Mouse (Mus musculus): Measurements from ENCODE around the gene Tnfrsf26. TPM values are rescaled to one million over a fixed set of nuclear protein-coding genes. Genes with fewer than 3 reads are reported as not detected.

The Tnfrsf26 gene
- total RNA-seq, 2 experiments from 2014 or later = 0.79 to 1.7 TPM

GRCm38 (mm10) chr7:143600231-143600740 lies 28.2 kb downstream of the Tnfrsf26 start:
- no peak for DNase-seq

GRCm38 (mm10) chr7:143599428-143600230 lies 28.9 kb downstream of the Tnfrsf26 start, which contains the start of gene Cars:
Gene Cars (minus strand): TSS chr7:143600090.
- DNase-seq = peak; percentile 97

- no peak for DNase-seq
Observed at GRCm38 (mm10) chr7:143594865-143595264, 33.7 kb downstream of the Tnfrsf26 start.

GRCm38 (mm10) chr7:143592255-143592654 lies 36.3 kb downstream of the Tnfrsf26 start:
- no peak for DNase-seq

GRCm38 (mm10) chr7:143588006-143588405 lies 40.5 kb downstream of the Tnfrsf26 start:
- DNase-seq = peak in 1 of 2 experiments; percentile 12

GRCm38 (mm10) chr7:143587586-143587985 lies 40.9 kb downstream of the Tnfrsf26 start:
- peak in 1 of 2 experiments; percentile 14 for DNase-seq

GRCm38 (mm10) chr7:143583956-143584355 lies 44.6 kb downstream of the Tnfrsf26 start:
- DNase-seq = peak; percentile 80 to 88

GRCm38 (mm10) chr7:143583025-143583424 lies 45.5 kb downstream of the Tnfrsf26 start:
- DNase-seq = no peak

GRCm38 (mm10) chr7:143575751-143576150 lies 52.8 kb downstream of the Tnfrsf26 start:
- DNase-seq = no peak

- DNase-seq = no peak
Observed at GRCm38 (mm10) chr7:143565648-143566039, 62.9 kb downstream of the Tnfrsf26 start.

GRCm38 (mm10) chr7:143565015-143565647 lies 63.4 kb downstream of the Tnfrsf26 start:
- DNase-seq = no peak

- DNase-seq = no peak
Observed at GRCm38 (mm10) chr7:143563787-143564186, 64.7 kb downstream of the Tnfrsf26 start.

Small RNA genes lying within 50 kb of the gene (microRNA-seq; reads per million reads assigned to microRNA genes)
- gene Mir7064 = 1.00 reads per million

Other genes with a start within 250 kb of the Tnfrsf26 start
- 100 to 1,000 TPM; 242 to 645 TPM for gene Cdkn1c, start 167.7 kb downstream of the Tnfrsf26 start, total RNA-seq (2021)
- 1 to 10 TPM; 1.4 to 1.5 TPM for gene Slc22a18, start 155.0 kb downstream of the Tnfrsf26 start, total RNA-seq (2021)
- 1 to 10 TPM in 1 of 2 experiments, under 1 TPM in 1; 0.43 to 2.6 TPM for gene Phlda2, start 125.6 kb downstream of the Tnfrsf26 start, total RNA-seq (2021)
- gene Nap1l4, start 79.6 kb downstream of the Tnfrsf26 start, total RNA-seq (2021) = 100 to 1,000 TPM; 149 to 150 TPM
- gene Cars, start 28.6 kb downstream of the Tnfrsf26 start, total RNA-seq (2021) = 10 to 100 TPM; 46.9 to 59.3 TPM
- gene Tnfrsf22, start 20.9 kb upstream of the Tnfrsf26 start, total RNA-seq (2021) = 1 to 10 TPM; 3.5 to 3.9 TPM
- gene Tnfrsf23, start 57.1 kb upstream of the Tnfrsf26 start, total RNA-seq (2021) = 1 to 10 TPM; 3.1 to 4.3 TPM
- 10 to 100 TPM; 29.6 to 32.4 TPM for gene Osbpl5, start 128.3 kb upstream of the Tnfrsf26 start, total RNA-seq (2021)
- gene Mrgprg, start 138.3 kb upstream of the Tnfrsf26 start, total RNA-seq (2021) = 1 to 10 TPM; 1.3 to 3.8 TPM
- 1 to 10 TPM; 1.3 to 1.6 TPM for gene Mrgpre, start 155.8 kb upstream of the Tnfrsf26 start, total RNA-seq (2021)
- gene Nadsyn1, start 194.1 kb upstream of the Tnfrsf26 start, total RNA-seq (2021) = 10 to 100 TPM; 11.8 to 12.6 TPM
- gene Dhcr7, start 194.4 kb upstream of the Tnfrsf26 start, total RNA-seq (2021) = 1,000 to 10,000 TPM in 1 of 2 experiments, 100 to 1,000 TPM in 1; 948 to 1,085 TPM
- not detected for gene Gm498, start 238.1 kb upstream of the Tnfrsf26 start, total RNA-seq (2021)